Mouse (Mus musculus): Measurements from ENCODE around the gene Plch2. TPM values are rescaled to one million over a fixed set of nuclear protein-coding genes. Genes with fewer than 3 reads are reported as not detected.
A peak's percentile ranks its signal among the peaks of the same experiment; 100 is the strongest.

Plch2 gene
- 149 and 180 TPM in 2 replicates for polyA plus RNA-seq (2012; rRNA removed)

- 67% methylated on average over 10 of the region's 10 CpGs for WGBS
- H3K27ac ChIP-seq (ENCODE audit: insufficient read depth, low read length) = no peak within 1 kb of the TSS
- no peaks in the 10 kb centered on the region for H3K27me3 ChIP-seq (ENCODE audit: control insufficient read depth, insufficient read depth, low read length)
- no peak within 1 kb of the TSS for H3K4me3 ChIP-seq (replicated peaks; ENCODE audit: insufficient read depth, low read depth, low read length)
- H3K4me1 ChIP-seq (ENCODE audit: control insufficient read depth, insufficient read depth, low read length) = peaks cover 41% of the 10 kb centered on the region
- TF ChIP-seq CTCF (IDR thresholded peaks at IDR 0.05; ENCODE audit: borderline replicate concordance, insufficient read depth, low read depth, low read length) (no peak), POLR2A (IDR thresholded peaks at IDR 0.05; ENCODE audit: borderline replicate concordance, insufficient read depth, low read length) (no peak)
- no peak for DNase-seq
These were observed at the start of gene Plch2 for GRCm38 (mm10) chr4:155056724-155057123. Plch2 (minus strand) TSS chr4:155056784.

DNA sequence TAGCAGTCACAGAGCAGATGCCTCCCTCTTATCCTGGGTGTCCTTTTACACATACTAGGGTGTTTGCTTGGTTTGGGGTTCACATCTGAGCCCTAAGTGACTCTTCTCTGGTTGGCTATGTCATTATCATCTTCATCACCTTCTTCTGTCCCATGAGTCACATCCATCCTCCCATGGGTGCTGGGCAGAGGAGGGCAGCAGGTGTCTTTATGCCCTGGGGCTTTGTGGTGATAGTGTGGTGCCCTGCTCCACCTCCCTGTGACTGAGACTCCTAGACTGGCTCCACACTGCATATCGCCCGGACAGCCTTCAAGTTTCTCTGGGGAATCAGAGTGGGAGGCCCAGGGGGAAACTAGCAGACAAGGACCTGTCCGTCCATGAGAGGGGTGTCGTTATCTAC, 42.0 kb upstream of the Plch2 start:
- TF ChIP-seq CTCF (IDR thresholded peaks at IDR 0.05; ENCODE audit: borderline replicate concordance, insufficient read depth, low read depth, low read length) (no peak), POLR2A (IDR thresholded peaks at IDR 0.05; ENCODE audit: borderline replicate concordance, insufficient read depth, low read length) (no peak)
- DNase-seq = no peak
- Histone ChIP-seq H3K27ac (ENCODE audit: insufficient read depth, low read length) (no peak overlapping the region), H3K4me3 (replicated peaks; ENCODE audit: insufficient read depth, low read depth, low read length) (no peak overlapping the region), H3K27me3 (ENCODE audit: control insufficient read depth, insufficient read depth, low read length) (no peaks in the 10 kb centered on the region), H3K4me1 (ENCODE audit: control insufficient read depth, insufficient read depth, low read length) (peaks cover 35% of the 10 kb centered on the region)
- 90% methylated on average over 4 of the region's 4 CpGs for WGBS

DNA sequence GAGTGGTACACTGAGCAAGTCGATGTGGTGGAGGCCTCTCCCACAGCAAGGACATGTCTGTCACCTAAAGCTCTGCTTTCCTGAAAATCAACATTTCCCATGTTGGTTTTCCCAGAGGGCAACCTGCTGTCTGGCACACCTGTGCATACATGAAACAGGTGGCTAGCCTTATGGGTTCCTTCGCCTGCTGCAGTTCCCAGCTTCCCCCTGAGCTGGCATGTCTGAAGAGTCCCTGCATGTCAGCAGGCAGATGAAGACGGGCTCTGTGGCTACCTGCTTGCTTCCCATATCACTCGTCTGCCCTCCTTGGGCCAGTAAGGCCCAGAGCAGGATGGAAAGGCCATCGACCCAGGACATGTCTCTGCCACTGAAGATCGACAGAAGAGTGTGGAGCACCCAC, 40.9 kb upstream of the Plch2 start:
- no peak overlapping the region for H3K4me3 ChIP-seq (replicated peaks; ENCODE audit: insufficient read depth, low read depth, low read length)
- DNase-seq = peak; percentile 39 to 46
- 43% methylated on average over 6 of the region's 6 CpGs for WGBS
- TF ChIP-seq CTCF (IDR thresholded peaks at IDR 0.05; ENCODE audit: borderline replicate concordance, insufficient read depth, low read depth, low read length) (no peak), POLR2A (IDR thresholded peaks at IDR 0.05; ENCODE audit: borderline replicate concordance, insufficient read depth, low read length) (no peak)
- H3K27ac ChIP-seq (ENCODE audit: insufficient read depth, low read length) = no peak overlapping the region
- no peaks in the 10 kb centered on the region for H3K27me3 ChIP-seq (ENCODE audit: control insufficient read depth, insufficient read depth, low read length)
- H3K4me1 ChIP-seq (ENCODE audit: control insufficient read depth, insufficient read depth, low read length) = peaks cover 44% of the 10 kb centered on the region

GRCm38 (mm10) chr4:155095967-155096366, 39.4 kb upstream of the Plch2 start:
- DNase-seq = peak; percentile 78 to 89
- WGBS = 17% methylated on average over 8 of the region's 8 CpGs
- H3K27me3 ChIP-seq (ENCODE audit: control insufficient read depth, insufficient read depth, low read length) = no peaks in the 10 kb centered on the region
- peaks cover 51% of the 10 kb centered on the region for H3K4me1 ChIP-seq (ENCODE audit: control insufficient read depth, insufficient read depth, low read length)
- TF ChIP-seq CTCF (IDR thresholded peaks at IDR 0.05; ENCODE audit: borderline replicate concordance, insufficient read depth, low read depth, low read length) (no peak), POLR2A (IDR thresholded peaks at IDR 0.05; ENCODE audit: borderline replicate concordance, insufficient read depth, low read length) (0 out of 2 replicates have a peak, but pooled peaks have one; percentile 29)
- no peak overlapping the region for H3K4me3 ChIP-seq (replicated peaks; ENCODE audit: insufficient read depth, low read depth, low read length)
- H3K27ac ChIP-seq (ENCODE audit: insufficient read depth, low read length) = peak overlapping the region; percentile 48; the same call in 1 of the 2 replicates

DNA sequence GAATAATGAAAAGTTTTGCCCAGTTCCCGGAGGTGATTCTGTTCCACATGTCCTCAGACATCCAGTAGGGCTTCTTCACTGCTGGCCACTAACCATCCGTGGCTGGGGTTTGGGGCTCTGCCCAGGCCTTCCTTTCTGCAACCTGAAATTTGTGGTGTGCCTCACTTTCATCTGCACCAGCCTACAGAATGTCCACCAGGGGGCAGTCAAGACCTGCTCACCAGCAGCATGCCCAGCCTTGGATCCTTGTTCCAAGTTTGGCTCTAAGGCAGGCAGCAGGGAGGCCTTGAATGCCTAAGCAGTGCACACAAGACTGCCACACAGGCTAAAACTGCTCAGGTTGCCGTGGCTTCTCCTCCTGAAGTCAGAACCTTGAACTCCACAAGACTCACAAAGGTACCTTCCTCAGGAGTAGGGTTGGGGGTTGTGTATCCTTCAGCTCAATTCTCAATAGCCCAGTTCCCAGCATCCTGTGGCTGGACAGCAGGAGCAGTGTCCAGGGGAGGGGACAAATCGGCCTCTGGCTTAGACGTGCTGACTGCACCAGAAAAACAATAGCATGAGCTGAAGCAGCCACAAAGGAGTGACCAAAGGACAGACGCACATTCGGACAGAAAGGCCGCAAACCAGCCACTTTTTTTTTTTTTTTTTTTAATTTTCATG, 38.8 kb upstream of the Plch2 start:
- H3K4me1 ChIP-seq (ENCODE audit: control insufficient read depth, insufficient read depth, low read length) = peaks cover 51% of the 10 kb centered on the region
- TF ChIP-seq POLR2A (IDR thresholded peaks at IDR 0.05; ENCODE audit: borderline replicate concordance, insufficient read depth, low read length) (peak; percentile 26; the same call in 1 of the 2 replicates), CTCF (IDR thresholded peaks at IDR 0.05; ENCODE audit: borderline replicate concordance, insufficient read depth, low read depth, low read length) (peak; percentile 99)
- WGBS = 17% methylated on average over 8 of the region's 8 CpGs
- H3K4me3 ChIP-seq (replicated peaks; ENCODE audit: insufficient read depth, low read depth, low read length) = no peak overlapping the region
- peak overlapping the region; percentile 97 for H3K27ac ChIP-seq (ENCODE audit: insufficient read depth, low read length)
- peak; percentile 92 to 95 for DNase-seq
- no peaks in the 10 kb centered on the region for H3K27me3 ChIP-seq (ENCODE audit: control insufficient read depth, insufficient read depth, low read length)

GRCm38 (mm10) chr4:155094565-155094964, 38.0 kb upstream of the Plch2 start:
- Histone ChIP-seq H3K4me1 (ENCODE audit: control insufficient read depth, insufficient read depth, low read length) (peaks cover 51% of the 10 kb centered on the region), H3K27ac (ENCODE audit: insufficient read depth, low read length) (peak overlapping the region; percentile 97), H3K27me3 (ENCODE audit: control insufficient read depth, insufficient read depth, low read length) (no peaks in the 10 kb centered on the region), H3K4me3 (replicated peaks; ENCODE audit: insufficient read depth, low read depth, low read length) (no peak overlapping the region)
- TF ChIP-seq CTCF (IDR thresholded peaks at IDR 0.05; ENCODE audit: borderline replicate concordance, insufficient read depth, low read depth, low read length) = peak; percentile 45; the same call in 1 of the 2 replicates
- no peak for TF ChIP-seq POLR2A (IDR thresholded peaks at IDR 0.05; ENCODE audit: borderline replicate concordance, insufficient read depth, low read length)
- 50% methylated on average over 3 of the region's 3 CpGs for WGBS
- DNase-seq = peak; percentile 63 to 65

GRCm38 (mm10) chr4:155093431-155094149, 37.0 kb upstream of the Plch2 start:
- Histone ChIP-seq H3K4me3 (replicated peaks; ENCODE audit: insufficient read depth, low read depth, low read length) (no peak overlapping the region), H3K27ac (ENCODE audit: insufficient read depth, low read length) (peak overlapping the region; percentile 97), H3K4me1 (ENCODE audit: control insufficient read depth, insufficient read depth, low read length) (peaks cover 51% of the 10 kb centered on the region), H3K27me3 (ENCODE audit: control insufficient read depth, insufficient read depth, low read length) (no peaks in the 10 kb centered on the region)
- WGBS = 46% methylated on average over 7 of the region's 7 CpGs
- DNase-seq = peak in 1 of 2 experiments; percentile 44
- TF ChIP-seq POLR2A (IDR thresholded peaks at IDR 0.05; ENCODE audit: borderline replicate concordance, insufficient read depth, low read length) (no peak), CTCF (IDR thresholded peaks at IDR 0.05; ENCODE audit: borderline replicate concordance, insufficient read depth, low read depth, low read length) (0 out of 2 replicates have a peak, but pooled peaks have one; percentile 1)
